Mouse (Mus musculus): ENCODE measurements around the gene Frmd4b.
"Not testable (repeated sequence)": the region's sequence is repeated elsewhere in the genome, so short reads cannot be mapped to it uniquely, and the experiment has no call there.

DNA sequence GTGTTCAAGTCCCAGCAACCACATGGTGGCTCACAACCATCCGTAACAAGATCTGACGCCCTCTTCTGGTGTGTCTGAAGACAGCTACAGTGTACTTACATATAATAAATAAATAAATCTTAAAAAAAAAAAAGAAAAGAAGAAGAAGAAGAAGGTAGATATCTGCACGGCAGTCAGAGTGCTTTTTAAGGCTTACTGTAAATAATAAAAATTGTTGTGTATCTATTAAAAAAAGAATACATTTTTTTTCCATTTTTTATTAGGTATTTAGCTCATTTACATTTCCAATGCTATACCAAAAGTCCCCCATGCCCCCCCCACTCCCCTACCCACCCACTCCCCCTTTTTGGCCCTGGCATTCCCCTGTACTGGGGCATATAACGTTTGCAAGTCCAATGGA, 259.7 kb downstream of the Frmd4b start:
- not testable (repeated sequence) for TF ChIP-seq CTCF (IDR thresholded peaks at IDR 0.05; ENCODE audit: insufficient read depth, low read length); POLR2A (IDR thresholded peaks at IDR 0.05; ENCODE audit: borderline replicate concordance, extremely low read depth, low read depth, low read length)
